Mouse (Mus musculus) liver, adult 2 months (tissue): ENCODE data around the gene Lao1. TPM values are rescaled to one million over a fixed set of nuclear protein-coding genes. Genes with fewer than 3 reads are reported as not detected.
"Not testable (repeated sequence)": the region's sequence is repeated elsewhere in the genome, so short reads cannot be mapped to it uniquely, and the experiment has no call there.

Experiments
- DNase-seq: peaks from one replicate; pipeline ENCODE4 v3.0.0-alpha.2; 2011; ENCODE audit warnings: low read depth, low spot score; ENCODE audit errors: extremely low read depth
- H3K27ac ChIP-seq: fragments of 200-500 bp; replicated peaks from 2 replicates; pipeline ENCODE4 v1.5.1; 2012; ENCODE audit warnings: low read depth, mild to moderate bottlenecking, control low read depth, inconsistent platforms, low read length; ENCODE audit not compliant: insufficient read depth
- H3K27me3 ChIP-seq: fragments of 200-500 bp; 2 replicates; pipeline ENCODE4 v1.6.1; 2012; ENCODE audit warnings: mild to moderate bottlenecking, moderate library complexity, low read length, inconsistent platforms; ENCODE audit not compliant: control insufficient read depth, insufficient read depth
- H3K36me3 ChIP-seq: fragments of 200-500 bp; 2 replicates; pipeline ENCODE4 v1.6.1; 2012; ENCODE audit warnings: low read length, inconsistent platforms; ENCODE audit not compliant: control insufficient read depth, insufficient read depth
- H3K4me1 ChIP-seq: fragments of 200-500 bp; 2 replicates; pipeline ENCODE4 v1.6.1; 2011; ENCODE audit warnings: low read length; ENCODE audit not compliant: control insufficient read depth, insufficient read depth
- H3K4me3 ChIP-seq: fragments of 200-500 bp; 2 replicates; pipeline ENCODE4 v1.5.1; 2011; ENCODE audit warnings: low read depth, mild to moderate bottlenecking, control low read depth, low read length, moderate library complexity; ENCODE audit not compliant: insufficient read depth
- H3K79me2 ChIP-seq: fragments of 200-500 bp; 2 replicates; pipeline ENCODE4 v1.6.1; 2012; ENCODE audit warnings: inconsistent platforms, mild to moderate bottlenecking, low read length, moderate library complexity; ENCODE audit not compliant: control insufficient read depth, insufficient read depth
- H3K9ac ChIP-seq: fragments of 200-500 bp; 2 replicates; pipeline ENCODE4 v1.6.1; 2012; ENCODE audit warnings: low read depth, mild to moderate bottlenecking, control low read depth, inconsistent platforms, low read length
- CTCF ChIP-seq: fragments of 200-500 bp; IDR thresholded peaks from 2 replicates; pipeline ENCODE4 v1.5.1; 2011; ENCODE audit warnings: low read depth, low read length, control low read depth
- POLR2A ChIP-seq: fragments of 200-500 bp; IDR thresholded peaks from 2 replicates; pipeline ENCODE4 v1.6.1; 2011; ENCODE audit warnings: low read length, control low read depth; ENCODE audit not compliant: insufficient read depth; ENCODE audit errors: extremely low read depth
- WGBS: fragments of 180-500 bp; shearing (Covaris S2); methylation state at CpG from one replicate; pipeline ENCODE4 v1.1.7; 2018; 5-methylcytosine and 5-hydroxymethylcytosine counted together
- polyA plus RNA-seq: library from polyadenylated mRNA; depleted of rRNA; stranded (reverse); fragments of >200 nt; gene quantifications from 2 replicates; pipeline ENCODE4 v1.2.3, GENCODE M21; 2012; rRNA removed
- total RNA-seq: library from RNA; depleted of rRNA; stranded (reverse); fragments of >200 nt; gene quantifications from 2 replicates; pipeline ENCODE4 v1.2.3, GENCODE M21; 2014; rRNA removed

Gene Lao1
- not detected in 2 replicates for total RNA-seq
- not detected in 2 replicates for polyA plus RNA-seq

GRCm38 (mm10) chr4:118961141-118961628 lies at the start of gene Lao1:
Lao1 (plus strand) TSS chr4:118961578.
- H3K4me1 ChIP-seq = no peaks in the 10 kb centered on the region
- TF ChIP-seq CTCF (no peak), POLR2A (no peak)
- H3K36me3 ChIP-seq = no peaks in the 10 kb centered on the region
- no peaks in the 10 kb centered on the region for H3K79me2 ChIP-seq
- 65% methylated on average over 2 of the region's 2 CpGs for WGBS
- no peak within 1 kb of the TSS for H3K27ac ChIP-seq
- H3K4me3 ChIP-seq = no peak within 1 kb of the TSS
- no peaks in the 10 kb centered on the region for H3K27me3 ChIP-seq
- DNase-seq = no peak
- no peak within 1 kb of the TSS for H3K9ac ChIP-seq

GRCm38 (mm10) chr4:118917365-118917764 lies 44.0 kb upstream of the Lao1 start, which contains the start of gene Olfr1329:
Olfr1329 (minus strand) TSS chr4:118917465.
- not testable (repeated sequence) for H3K36me3 ChIP-seq, H3K27ac ChIP-seq, H3K79me2 ChIP-seq, H3K4me1 ChIP-seq, H3K9ac ChIP-seq, H3K27me3 ChIP-seq, DNase-seq, H3K4me3 ChIP-seq
- WGBS = 59% methylated on average over 2 of the region's 2 CpGs

DNA sequence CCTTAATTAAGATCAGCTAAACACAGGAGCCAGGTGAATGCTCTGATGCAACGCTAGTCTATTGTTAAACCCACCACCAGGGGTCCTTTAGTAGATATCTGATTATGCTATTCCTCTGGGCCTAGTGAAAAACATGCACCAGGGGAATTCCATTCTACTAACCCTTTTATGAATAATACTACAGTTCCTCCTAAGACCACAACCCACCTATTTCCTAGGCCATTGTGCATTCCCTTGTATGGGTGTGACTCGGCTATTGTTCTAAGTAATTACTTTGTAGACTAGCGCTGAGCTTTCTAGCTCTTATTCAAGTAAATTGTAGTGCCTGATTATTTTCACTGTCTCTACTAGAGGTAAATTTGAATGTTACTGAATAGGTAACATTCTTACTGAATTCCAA lies 30.1 kb upstream of the Lao1 start:
- not testable (repeated sequence) for H3K79me2 ChIP-seq, H3K4me3 ChIP-seq, H3K9ac ChIP-seq, DNase-seq, H3K27ac ChIP-seq, H3K36me3 ChIP-seq, H3K4me1 ChIP-seq, H3K27me3 ChIP-seq
- WGBS = 90% methylated on average over 3 of the region's 3 CpGs

- 74% methylated on average over 2 of the region's 2 CpGs for WGBS
- Histone ChIP-seq H3K27ac (no peak within 1 kb of the TSS), H3K36me3 (no peaks in the 10 kb centered on the region), H3K27me3 (no peaks in the 10 kb centered on the region), H3K4me1 (no peaks in the 10 kb centered on the region), H3K9ac (no peak within 1 kb of the TSS), H3K4me3 (no peak within 1 kb of the TSS), H3K79me2 (no peaks in the 10 kb centered on the region)
- DNase-seq = no peak
- TF ChIP-seq POLR2A = no peak
These were observed 22.9 kb upstream of the Lao1 start, which contains the start of gene Olfr1328 for GRCm38 (mm10) chr4:118938512-118938911. Olfr1328 (minus strand) TSS chr4:118938612.

GRCm38 (mm10) chr4:118958812-118959211 lies 2.6 kb upstream of the Lao1 start:
- Histone ChIP-seq H3K4me1 (no peaks in the 10 kb centered on the region), H3K4me3 (no peak overlapping the region), H3K36me3 (no peaks in the 10 kb centered on the region), H3K9ac (no peak overlapping the region), H3K79me2 (no peaks in the 10 kb centered on the region), H3K27ac (no peak overlapping the region), H3K27me3 (no peaks in the 10 kb centered on the region)
- TF ChIP-seq POLR2A = no peak
- no peak for TF ChIP-seq CTCF
- no peak for DNase-seq
- WGBS = 78% methylated on average over 7 of the region's 7 CpGs

- TF ChIP-seq POLR2A (no peak), CTCF (no peak)
- Histone ChIP-seq H3K36me3 (no peaks in the 10 kb centered on the region), H3K4me3 (no peak overlapping the region), H3K4me1 (no peaks in the 10 kb centered on the region), H3K9ac (no peak overlapping the region), H3K27ac (no peak overlapping the region), H3K79me2 (no peaks in the 10 kb centered on the region), H3K27me3 (no peaks in the 10 kb centered on the region)
- WGBS = 83% methylated on average over 15 of the region's 15 CpGs
- no peak for DNase-seq
These were observed 6.3 kb downstream of the Lao1 start for GRCm38 (mm10) chr4:118967711-118968110.
